Mouse (Mus musculus) ES-Bruce4 (cell line): ENCODE results near the gene Prss23.

ENCODE experiments used
- CTCF ChIP-seq: IDR thresholded peaks from one replicate; pipeline ENCODE4 v1.8.1; 2011; ENCODE audit warnings: low read depth, low read length
- POLR2A ChIP-seq: IDR thresholded peaks from one replicate; pipeline ENCODE4 v1.8.1; 2011; ENCODE audit warnings: low read length; ENCODE audit not compliant: insufficient read depth

- TF ChIP-seq CTCF (no peak), POLR2A (no peak)
Measured at GRCm38 (mm10) chr7:89559633-89560032, 32.6 kb upstream of the Prss23 start.
